Mouse (Mus musculus): ENCODE results near the gene C130026I21Rik.
"Not testable (repeated sequence)": the region's sequence is repeated elsewhere in the genome, so short reads cannot be mapped to it uniquely, and the experiment has no call there.

- TF ChIP-seq GATA1 (IDR thresholded peaks at IDR 0.05; ENCODE audit: borderline replicate concordance, low read length); FLI1 (IDR thresholded peaks at IDR 0.05; ENCODE audit: low read length): not testable (repeated sequence)
Observed at GRCm38 (mm10) chr1:84957713-84958112, 312.7 kb downstream of the C130026I21Rik start.
